Mouse (Mus musculus): ENCODE results near the gene Sertad3. TPM values are rescaled to one million over a fixed set of nuclear protein-coding genes. Genes with fewer than 3 reads are reported as not detected.

The Sertad3 gene
- total RNA-seq, 2 experiments from 2014 or later = 13.5 to 15.6 TPM

DNA sequence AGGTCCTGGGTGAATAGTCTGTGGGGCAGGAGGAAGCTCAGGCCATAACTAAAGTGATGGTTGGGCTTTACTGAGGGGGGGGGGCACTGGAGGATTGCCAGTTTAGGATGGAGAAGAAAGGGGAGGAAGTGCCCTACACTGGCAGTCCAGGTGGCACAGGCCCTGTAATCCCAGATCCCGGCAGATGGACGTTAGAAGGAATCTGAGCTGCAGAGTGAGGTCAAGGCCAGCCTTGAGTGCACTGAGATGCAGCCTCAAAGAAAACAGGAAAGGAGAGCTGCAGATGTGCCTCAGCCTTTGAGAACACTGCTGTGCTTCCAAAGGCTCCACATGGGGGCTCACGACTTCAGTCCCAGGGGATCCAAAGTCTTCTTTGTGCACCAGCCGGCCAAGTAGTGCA lies 5.9 kb upstream of the Sertad3 start:
- no peak for DNase-seq

GRCm38 (mm10) chr7:27471390-27472120 lies 2.0 kb upstream of the Sertad3 start:
- DNase-seq = no peak

DNA sequence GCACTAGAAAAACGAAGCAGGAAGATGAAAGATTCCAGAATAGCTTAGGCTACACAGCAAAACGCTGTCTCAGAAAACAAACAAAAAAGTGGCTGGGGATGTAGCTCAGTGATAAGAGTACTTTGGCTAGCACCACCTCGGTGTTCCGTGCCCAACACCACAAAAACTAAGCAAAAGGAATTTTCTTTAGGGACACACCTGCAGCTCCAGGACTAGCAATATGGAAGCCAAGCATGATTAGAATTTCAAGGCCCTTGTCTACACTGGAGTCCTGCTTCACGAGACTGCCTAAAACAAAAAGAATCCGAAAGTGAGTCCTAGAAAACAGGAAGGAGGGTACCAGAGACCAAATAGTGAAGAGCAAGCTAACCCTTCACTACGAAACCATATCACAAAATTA lies 972 bp upstream of the Sertad3 start:
- no peak for DNase-seq

GRCm38 (mm10) chr7:27473835-27474489 lies 394 bp downstream of the Sertad3 start:
- no peak for DNase-seq

- DNase-seq = peak; percentile 99
Measured at GRCm38 (mm10) chr7:27474490-27474954, 954 bp downstream of the Sertad3 start.

DNA sequence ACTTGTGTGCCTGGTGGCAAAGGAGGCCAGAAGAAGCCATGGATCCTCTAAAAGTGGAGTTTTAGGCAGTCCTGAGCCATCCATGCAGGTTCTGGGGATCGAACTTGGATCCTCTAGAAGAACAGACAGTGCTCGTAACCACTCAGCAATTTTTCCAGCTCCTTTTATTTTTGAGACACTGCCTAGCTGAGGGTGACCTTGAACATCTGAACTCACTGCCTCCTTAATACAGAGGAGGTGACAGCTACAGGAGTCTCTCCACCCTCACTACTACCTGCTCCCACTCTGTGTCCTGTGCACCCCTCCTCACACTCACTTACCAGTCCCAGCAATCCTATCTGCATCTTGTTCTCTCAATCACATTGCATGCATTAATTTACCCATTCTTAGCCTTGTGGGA lies 2.0 kb downstream of the Sertad3 start:
- DNase-seq = no peak

DNA sequence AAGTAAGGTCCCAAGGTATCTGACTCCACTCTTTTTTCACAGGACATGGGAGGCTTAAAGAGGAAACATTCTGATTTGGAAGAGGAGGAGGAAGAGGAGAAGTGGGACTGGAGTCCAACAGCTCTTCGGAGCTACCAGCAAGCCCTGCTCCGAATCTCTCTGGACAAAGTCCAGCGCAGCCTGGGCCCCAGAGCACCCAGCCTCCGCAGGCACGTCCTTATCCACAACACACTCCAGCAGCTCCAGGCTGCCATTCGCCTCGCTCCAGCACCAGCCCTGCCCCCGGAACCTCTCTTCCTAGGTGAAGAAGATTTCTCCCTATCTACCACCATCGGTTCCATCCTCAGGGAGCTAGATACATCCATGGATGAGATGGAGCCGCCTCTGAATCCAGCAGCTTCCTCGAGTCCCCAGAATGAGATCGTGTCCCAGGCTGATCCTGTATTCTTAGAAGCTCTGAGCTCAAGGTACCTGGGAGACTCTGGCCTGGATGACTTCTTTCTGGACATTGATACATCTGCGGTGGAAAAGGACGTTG lies 2.6 kb downstream of the Sertad3 start:
- no peak for DNase-seq

DNA sequence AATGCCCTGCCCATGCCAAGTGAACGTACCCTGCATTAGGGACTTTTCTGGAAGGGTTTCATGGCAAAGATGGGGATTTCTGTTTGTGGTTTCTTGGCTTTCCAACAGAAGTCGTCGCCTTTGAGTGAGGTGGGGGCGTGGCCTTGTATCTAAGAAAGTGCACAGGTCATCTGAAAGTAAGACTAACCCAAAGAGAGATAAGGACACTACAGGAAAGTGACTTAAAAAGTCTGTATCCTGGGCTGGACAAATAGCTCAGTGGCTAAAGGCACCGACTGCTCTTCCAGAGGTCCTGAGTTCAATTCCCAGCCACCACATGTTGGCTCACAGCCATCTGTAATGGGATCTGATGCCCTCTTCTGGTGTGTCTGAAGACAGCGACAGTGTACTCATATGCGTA lies 5.0 kb downstream of the Sertad3 start:
- no peak for DNase-seq

- DNase-seq = no peak
Measured at GRCm38 (mm10) chr7:27479750-27480149, 6.2 kb downstream of the Sertad3 start.

GRCm38 (mm10) chr7:27480506-27480905 lies 6.9 kb downstream of the Sertad3 start:
- peak; percentile 6 for DNase-seq

- peak; percentile 12 for DNase-seq
Measured at GRCm38 (mm10) chr7:27480927-27481626, 7.5 kb downstream of the Sertad3 start.

DNA sequence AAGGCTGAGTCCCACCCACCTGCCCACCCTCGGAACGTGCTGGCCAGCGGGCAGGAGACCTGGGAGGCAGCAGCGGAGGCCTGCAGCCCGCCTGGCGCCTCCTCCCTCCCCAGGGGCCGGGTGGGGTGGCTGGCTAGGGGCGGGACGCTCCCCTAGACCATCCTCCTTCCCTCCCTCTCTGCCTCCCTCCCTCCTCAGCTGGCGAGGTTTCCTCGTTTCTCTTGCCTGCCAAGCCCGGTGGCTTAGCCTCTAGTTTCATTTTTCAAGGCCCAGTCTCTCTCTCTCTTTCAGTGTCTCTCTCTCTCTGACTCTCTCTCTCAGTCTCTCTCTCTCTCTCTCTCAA lies 8.0 kb downstream of the Sertad3 start:
- peak; percentile 96 for DNase-seq

- no peak for DNase-seq
Measured at GRCm38 (mm10) chr7:27483860-27484259, 10.3 kb downstream of the Sertad3 start.

DNA sequence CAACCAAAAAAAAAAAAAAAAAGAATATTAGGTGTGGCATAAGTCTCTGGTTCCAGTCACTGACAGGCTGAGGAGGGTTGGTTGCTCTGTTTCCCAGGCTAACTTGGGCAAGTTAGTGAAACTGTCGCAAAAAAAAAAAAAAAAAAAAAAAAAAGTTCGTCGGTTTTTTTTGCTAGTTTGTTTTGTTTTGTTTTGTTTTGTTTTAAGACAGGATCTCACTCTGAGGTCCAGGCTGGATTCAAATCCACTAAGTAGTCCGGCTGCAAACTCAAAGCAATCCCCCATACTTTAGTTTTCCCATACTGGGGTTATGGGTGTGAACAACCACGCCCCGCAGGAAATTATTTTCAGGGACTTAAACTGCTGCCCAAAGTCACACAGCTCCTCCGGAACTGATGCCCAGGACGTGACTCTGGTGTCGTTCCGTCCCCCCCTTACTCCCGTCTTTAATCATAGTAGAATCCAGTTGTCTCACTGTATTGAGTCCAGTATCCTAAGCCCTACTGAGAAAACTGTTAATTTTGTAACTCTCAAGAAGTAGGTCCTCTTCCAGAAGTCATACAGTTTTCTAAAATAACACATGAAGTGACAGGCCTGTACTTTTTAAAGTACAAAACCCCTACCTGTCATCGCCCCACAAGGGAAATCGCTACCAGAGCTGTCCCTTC lies 12.7 kb downstream of the Sertad3 start:
- DNase-seq = peak; percentile 59

DNA sequence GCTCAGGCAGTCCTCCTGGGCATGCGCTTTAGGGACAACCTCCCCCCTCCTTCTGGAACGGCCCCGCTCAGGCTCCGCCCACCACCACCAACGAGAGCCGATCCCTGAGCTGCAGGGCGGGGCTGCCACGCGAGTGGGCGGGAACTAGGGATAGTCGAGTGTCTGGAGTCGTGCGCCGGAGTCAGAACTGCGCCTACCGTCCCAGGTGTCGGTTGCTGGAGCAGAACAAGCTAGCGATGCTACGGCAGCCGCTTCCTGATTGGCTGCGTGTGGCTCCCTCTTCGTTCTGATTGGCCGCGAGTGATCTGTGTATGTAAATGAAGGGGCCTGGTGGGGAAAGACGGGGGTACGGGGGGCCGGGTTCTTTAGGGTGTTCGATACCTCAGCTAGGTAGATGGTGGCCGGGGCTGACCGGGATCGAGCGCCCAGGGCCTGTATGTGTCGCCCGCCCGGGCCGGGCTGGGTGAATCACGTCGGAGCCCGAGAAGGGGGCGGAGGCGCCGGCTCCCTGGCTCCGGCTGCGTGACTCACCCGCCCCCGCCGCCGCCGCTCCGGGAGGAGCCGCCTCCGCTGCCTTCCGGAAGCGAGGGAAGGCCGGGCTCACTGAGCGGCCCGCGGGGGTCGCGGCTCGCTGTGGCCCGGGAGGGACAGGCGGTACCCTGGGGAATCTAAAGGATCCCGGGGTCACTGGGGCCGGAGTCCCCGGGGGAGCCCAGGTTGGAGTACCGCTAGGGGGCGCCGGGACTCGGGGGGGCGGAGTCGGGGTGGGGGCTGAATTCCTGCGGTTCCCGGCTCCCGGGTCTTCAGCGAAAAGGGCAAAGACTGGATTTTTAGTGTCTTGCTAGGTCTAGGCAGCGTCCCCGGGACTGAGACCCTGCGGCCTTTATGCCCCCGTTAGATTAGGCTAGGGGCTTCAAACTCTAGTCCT lies 13.5 kb downstream of the Sertad3 start, which contains the start of gene Sertad1:
Gene Sertad1, plus strand, starts transcription at position 141 of the 928 bp plus-strand sequence.
- peak; percentile 100 for DNase-seq

DNA sequence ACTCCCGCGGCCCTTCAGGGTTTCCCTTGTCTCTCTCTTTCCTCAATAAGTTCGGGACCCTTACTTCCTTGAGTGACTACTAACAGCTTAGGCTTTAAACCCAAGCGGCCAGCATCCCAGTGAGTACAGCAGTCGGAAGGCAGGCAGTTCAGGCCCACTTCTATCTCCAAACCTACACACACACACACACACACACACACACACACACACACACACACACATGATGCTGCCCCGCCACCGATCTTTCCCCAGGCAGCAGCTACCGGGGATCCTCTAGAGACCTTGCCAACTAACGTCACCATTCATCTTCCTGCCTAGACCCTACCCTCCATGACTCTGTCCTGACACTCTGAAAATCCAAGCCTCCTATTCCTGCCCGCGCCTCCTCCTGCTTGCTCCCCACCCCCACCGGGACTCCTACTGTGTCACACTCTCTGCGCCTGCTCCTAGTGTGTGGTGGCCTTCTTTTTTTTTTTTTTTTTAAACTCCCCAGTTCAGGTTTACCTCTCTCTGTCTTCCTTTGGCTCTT lies 14.2 kb downstream of the Sertad3 start:
- DNase-seq = peak; percentile 88

- peak; percentile 7 for DNase-seq
Measured at GRCm38 (mm10) chr7:27489270-27489869, 15.8 kb downstream of the Sertad3 start.

GRCm38 (mm10) chr7:27490227-27490542 lies 16.6 kb downstream of the Sertad3 start:
- DNase-seq = no peak

- peak; percentile 97 for DNase-seq
Measured at GRCm38 (mm10) chr7:27490543-27491329, 17.2 kb downstream of the Sertad3 start.

DNA sequence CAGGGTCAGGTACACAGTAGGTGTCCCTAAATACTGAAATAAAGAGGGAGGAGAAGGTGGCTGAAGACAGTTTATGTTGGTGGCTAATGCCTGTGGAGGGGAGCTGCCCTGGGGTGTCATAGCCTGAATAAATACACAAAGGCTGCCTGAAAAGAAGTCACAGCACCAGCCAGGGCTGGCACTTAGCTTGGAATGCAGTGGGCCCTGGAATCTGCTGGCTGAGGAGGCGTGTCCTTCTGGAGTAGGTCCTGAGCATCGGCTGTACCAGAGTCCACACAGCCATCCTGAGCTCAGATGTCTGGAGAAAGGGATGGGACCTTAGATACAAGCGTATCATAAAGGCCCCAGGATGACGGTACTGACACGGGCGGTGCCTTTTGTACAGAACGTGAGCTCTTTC lies 18.3 kb downstream of the Sertad3 start:
- DNase-seq = peak; percentile 8

All from adrenal gland, postnatal 10 days (tissue).